Mouse (Mus musculus) spleen, adult 2 months (tissue): ENCODE measurements around the gene Ppm1h.

Source experiments
- CTCF ChIP-seq: fragments of 200-500 bp; IDR thresholded peaks from 2 replicates; pipeline ENCODE4 v1.5.1; 2011; ENCODE audit warnings: mild to moderate bottlenecking, inconsistent platforms; ENCODE audit not compliant: insufficient read depth, insufficient read length, insufficient replicate concordance; ENCODE audit errors: extremely low read depth
- POLR2A ChIP-seq: fragments of 200-500 bp; IDR thresholded peaks from 2 replicates; pipeline ENCODE4 v1.6.1; 2011; ENCODE audit warnings: low read depth, low read length, inconsistent platforms

DNA sequence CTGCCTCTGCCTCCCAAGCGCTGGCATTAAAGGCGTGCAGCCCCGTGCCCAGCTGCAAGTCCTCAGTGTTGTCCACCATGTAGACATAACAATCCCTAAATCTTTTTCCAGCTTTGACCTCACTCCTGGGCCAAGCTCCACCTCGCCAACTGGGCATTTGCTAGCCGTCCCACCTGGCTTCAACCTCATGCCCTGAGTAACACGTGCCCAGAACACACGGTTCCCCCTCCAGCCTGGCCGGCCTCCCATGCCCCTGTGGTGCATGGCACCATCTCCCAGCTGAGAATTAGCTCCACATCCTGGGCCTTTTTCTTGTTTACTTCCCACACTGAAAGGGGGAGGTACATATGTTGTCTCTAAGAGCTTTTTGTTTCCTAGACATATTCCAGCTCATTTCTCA lies 163.5 kb downstream of the Ppm1h start:
- TF ChIP-seq CTCF: no peak
- no peak for TF ChIP-seq POLR2A
